Mouse (Mus musculus): ENCODE measurements around the gene Npm1.

Npm1 gene

DNA sequence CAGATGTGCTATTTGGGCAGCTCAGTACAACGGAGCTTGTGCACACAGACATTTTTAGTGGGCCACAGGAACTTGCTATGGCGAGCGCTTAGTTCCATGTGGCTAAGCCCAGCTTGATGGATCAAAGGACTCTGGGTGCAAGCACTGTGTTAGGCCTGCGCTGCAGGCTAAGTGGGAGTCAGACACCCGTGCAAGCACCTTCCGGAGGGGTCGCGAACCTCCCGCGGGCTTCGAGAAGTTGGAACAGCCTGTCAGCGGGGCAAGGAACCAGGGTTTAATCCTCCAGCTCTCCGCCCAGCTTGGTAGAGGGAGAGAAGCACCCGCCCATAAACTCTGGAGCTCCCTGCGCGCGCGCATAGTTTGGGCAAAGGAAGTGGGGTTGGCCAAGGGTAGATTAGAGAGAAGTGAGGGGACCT lies 17.7 kb upstream of the Npm1 start:
- DNase-seq (ENCODE audit: low spot score in 2 of 2): no peak

DNA sequence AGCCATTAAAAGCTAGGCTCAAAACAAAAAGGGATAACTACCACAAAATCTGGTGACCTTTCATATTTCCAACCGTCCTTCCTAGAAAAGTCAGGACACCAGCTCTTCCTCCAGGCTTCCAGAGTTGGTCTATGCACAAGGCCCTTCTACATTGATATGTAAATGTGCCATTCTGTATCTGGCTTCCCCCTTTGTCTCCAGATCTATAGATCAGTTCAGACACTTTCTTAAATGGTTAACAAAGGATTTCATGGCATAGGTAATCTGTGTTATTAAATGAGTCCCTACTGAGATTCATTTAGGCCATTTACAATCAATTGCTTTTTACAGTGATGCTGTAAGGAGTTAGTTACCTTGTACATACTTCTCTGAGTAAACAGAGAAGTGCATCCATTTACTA lies 16.8 kb upstream of the Npm1 start:
- DNase-seq (ENCODE audit: low spot score in 2 of 2): no peak

DNA sequence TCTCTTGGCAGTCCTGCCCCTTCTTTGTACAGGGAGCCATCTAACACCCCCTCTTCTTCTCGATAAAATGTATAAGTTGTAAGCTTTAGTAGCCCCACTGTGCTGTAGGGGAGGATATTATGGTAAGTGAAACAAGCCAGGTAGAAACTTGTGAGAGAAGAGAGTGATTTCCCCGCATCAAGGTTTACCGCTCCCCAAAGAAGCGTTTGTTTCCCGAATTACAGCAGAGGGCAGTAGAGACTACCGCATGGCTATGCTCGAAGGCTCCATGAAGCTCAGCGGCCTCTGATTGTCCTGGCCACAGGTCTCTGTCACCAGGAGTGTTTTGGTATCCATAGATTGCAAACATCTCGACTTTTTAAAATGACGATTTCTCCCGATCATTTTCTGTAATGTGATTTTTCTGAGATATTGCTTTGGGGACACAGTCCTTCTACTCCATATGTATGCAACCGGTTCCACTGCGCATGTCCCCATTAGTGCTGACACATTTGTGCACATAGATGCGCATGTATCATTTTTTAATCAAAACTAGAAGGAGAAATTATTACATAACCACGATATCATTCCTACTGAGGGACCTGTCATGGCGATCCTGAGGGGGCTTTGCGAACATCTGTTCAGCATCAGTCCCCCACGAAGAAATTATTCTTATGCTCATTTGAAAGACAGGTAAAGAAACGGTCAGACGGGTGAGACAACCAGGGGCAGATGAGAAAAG lies 13.7 kb upstream of the Npm1 start:
- no peak for DNase-seq (ENCODE audit: low spot score in 2 of 2)

DNA sequence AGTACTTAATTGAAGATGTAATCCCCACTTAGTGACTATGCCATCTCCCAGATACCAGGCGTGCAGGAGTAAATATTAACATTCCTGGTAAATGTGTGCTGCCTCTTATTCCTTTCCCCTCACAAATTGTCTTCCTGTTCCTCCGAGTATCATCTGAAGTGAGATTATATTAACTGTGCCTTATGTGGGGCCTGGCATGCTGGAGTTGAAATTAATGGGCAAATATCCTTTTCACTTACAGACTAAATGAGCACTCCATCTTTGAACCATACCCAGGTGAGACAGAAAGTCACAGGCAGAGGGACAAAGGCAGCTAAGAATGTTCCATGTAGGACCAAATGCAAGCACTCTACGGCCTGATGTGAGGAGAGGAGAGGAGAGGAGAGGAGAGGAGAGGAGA lies 12.8 kb upstream of the Npm1 start:
- DNase-seq (ENCODE audit: low spot score in 2 of 2): no peak

- DNase-seq (ENCODE audit: low spot score in 2 of 2): peak in 1 of 2 experiments; percentile 27
These were observed 7.5 kb upstream of the Npm1 start for GRCm38 (mm10) chr11:33170489-33170888.

DNA sequence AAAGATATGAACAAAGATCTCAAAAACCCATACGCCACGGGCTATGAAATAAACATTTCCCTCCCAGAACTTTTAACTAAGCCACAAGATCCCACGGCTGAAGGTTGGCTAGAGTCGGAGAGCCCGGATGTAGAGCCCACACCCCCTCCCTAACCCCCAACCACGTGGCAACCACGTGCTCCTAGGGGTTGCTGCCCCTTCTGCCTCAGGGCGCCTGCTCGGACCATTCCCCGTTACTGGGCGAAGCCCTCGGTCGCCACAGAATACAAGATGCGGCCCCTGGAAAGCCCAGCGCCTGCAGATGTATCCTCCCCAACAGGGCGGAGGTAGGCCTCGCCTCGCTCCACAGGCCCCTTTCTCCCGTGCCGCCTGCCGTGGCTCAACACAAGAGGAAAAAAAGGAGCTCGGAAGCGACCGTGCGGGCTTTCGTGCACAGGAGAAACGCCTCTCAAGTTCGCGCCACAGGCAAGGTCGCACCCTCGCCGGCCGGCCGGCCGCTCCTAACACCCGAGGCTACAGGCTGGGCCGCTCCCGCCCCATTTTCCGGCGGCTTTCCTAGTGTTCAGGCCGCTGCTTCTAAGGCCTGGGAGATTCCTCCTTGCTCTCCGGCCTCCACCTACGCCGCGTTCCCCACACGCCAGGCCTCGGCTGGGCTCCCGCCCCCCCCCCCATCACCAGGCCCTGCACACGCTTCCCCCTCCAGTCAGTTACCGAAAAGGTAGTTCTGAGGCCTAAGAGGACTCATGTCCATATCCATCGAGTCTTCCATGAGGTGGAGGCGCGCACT lies 602 bp downstream of the Npm1 start:
- peak; percentile 44 to 58 for DNase-seq (ENCODE audit: low spot score in 2 of 2)

- DNase-seq (ENCODE audit: low spot score in 2 of 2): no peak
These were observed 3.3 kb downstream of the Npm1 start for GRCm38 (mm10) chr11:33159741-33160140.

- no peak for DNase-seq (ENCODE audit: low spot score in 2 of 2)
These were observed 5.4 kb downstream of the Npm1 start for GRCm38 (mm10) chr11:33157453-33158196.

GRCm38 (mm10) chr11:33156436-33157015 lies 6.5 kb downstream of the Npm1 start:
- DNase-seq (ENCODE audit: low spot score in 2 of 2): no peak

DNA sequence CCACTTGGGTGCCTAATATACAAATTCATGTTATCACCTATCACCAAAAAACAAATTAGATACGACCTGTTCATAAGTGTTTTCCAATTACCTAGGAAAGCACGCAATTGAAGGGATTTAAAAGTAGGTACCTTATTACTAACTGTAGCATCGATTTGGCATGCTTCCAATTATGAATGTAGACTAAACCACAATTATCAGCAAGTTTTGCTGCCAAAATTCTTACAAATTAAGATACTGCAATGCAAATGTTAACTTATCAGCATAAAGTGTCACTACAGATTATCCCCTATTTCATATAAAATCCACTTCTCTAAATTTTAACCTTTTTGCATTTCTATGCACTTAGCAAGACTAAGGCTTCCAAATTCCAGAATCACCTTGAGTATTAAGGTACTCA lies 8.5 kb downstream of the Npm1 start:
- DNase-seq (ENCODE audit: low spot score in 2 of 2): no peak

GRCm38 (mm10) chr11:33152997-33153396 lies 10.0 kb downstream of the Npm1 start:
- no peak for DNase-seq (ENCODE audit: low spot score in 2 of 2)

DNA sequence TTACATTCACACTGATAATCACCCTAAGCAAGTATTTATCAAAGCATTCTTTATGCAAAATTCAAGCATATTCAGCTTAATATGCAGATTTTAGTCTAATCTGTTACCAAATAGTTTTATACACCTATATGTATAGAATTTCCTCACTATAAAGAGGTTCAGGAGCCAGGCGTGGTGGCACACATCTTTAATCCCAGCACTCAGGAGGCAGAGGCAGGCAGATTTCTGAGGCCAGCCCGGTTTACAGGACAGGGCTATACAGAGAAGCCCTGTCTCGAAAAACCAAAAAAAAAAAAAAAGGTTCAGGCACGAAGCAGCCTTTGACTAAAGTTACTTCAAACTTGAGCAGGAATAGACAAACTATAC lies 11.2 kb downstream of the Npm1 start:
- no peak for DNase-seq (ENCODE audit: low spot score in 2 of 2)

DNA sequence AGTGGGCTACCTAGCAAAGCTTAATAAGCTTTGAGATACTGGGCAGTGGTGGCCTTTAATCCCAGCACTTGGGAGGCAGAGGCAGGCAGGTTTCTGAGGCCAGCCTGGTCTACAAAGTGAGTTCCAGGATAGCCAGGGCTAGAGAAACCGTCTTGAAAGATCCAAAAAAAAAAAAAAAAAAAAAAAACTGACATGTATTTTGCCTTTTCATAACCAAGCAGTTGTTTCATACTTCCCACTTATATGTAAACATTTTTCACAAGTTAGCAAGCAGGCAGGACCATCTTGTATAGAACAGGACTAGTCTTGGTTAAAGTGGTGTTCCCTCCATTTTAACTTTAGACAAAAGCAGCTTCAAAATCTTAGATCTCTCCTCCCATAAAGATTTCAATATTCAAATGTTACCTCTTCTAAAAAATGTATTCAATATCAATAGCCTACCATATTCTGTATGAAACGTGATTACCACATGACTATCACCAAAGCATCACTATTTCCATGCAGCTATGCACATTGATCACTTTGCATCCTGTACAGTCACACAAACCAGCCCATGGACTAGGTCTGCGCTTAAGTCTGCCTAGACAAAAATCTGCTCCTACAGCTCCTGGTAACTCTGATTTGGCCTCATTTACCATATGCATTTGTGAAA lies 11.8 kb downstream of the Npm1 start:
- DNase-seq (ENCODE audit: low spot score in 2 of 2): no peak

DNA sequence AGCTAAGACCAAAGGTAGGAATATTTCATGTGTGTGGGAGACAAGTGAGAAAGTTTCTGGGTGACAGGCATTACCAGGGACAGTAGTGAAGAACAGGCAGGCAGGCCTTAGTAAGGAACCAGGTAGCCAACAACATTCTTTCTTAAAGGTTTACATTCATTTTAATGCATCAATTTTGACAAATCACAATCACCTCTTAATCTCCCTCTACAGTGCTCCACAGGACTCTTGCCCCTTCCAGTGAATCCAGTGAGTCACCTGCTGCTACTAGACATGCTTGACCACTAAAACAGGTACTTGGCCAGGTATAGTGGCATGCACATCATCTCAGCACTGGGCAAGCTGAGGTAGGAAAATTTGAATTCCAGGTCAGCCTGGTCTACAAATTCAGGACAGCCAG lies 12.6 kb downstream of the Npm1 start:
- DNase-seq (ENCODE audit: low spot score in 2 of 2): no peak

GRCm38 (mm10) chr11:33149453-33149852 lies 13.6 kb downstream of the Npm1 start:
- DNase-seq (ENCODE audit: low spot score in 2 of 2): no peak

DNA sequence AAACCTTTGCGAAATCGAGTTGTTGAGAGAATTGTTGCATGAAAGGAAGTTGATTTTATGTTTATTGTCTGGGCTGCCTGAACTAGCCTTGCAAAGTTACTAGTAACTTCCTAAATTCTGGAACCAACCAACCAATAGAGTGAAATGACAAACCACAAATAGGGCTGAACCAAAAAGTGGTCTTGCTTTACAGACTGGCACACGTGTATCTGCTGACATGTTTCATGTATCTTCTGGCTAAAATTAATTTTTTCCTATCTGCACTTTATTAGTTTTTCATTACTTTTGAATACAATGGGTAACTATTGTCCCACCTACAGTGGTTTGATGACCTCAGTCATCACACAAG lies 13.9 kb downstream of the Npm1 start:
- DNase-seq (ENCODE audit: low spot score in 2 of 2): no peak

GRCm38 (mm10) chr11:33148338-33149087 lies 14.5 kb downstream of the Npm1 start:
- DNase-seq (ENCODE audit: low spot score in 2 of 2): peak; percentile 55 to 61

DNA sequence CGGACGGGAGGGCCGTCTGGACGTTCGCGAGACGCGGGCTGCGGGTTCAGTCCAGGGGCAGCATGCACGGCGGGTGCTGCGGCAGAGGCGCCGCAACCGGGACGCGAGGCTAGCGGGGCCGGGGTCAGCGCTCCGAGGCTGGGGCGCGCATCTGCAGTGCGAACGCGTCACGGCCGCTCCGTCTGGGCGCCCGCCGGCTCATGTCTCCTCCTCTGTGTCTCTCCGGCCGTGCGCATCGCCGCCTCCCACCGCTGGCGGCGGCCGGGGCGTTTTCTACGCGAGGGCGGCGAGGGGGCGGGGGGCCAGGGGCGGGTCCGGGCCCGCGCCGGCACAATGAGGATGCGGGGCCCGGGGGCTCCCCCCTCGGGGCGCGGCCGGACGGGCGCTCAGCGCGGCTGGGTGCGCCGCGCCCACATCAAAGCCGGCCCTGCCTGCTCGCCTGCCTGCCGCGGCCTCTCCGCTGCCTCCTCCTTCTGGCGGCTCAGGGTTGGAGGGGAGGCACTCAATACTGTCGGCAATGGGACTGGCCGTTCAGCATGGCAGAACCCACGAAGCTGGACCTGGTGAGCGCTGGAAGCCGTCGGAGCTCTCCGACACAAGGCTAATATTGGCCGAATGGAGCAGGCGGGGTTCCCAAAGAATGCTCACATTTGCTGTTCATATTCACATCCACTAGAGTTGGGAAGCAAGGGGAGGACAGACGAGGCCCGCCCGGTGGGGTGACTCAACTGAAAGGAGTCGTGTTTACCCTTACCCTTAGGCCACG lies 15.3 kb downstream of the Npm1 start:
- DNase-seq (ENCODE audit: low spot score in 2 of 2): peak; percentile 17 to 35

DNA sequence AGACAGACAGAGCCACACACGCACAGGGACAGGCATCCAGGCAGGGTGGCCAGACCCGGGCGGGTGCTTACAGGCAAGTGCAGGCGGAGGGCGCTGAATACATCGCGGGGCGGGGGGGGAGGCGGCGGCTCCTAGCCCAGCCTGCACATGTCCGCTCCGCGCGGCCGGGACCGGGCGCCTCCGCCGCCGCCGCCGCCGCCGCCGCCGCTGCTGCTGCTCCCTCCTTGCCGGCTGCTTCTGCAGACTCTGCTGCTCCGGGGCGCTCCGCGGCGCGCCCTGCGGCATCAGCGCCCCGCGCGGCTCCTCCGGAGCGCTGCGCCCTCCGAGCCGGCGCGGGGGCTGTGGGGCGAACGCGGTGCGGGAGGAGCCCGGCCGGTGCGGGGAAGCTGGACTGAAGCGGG lies 15.8 kb downstream of the Npm1 start, which contains the start of gene Fgf18:
Gene Fgf18, minus strand, starts transcription at position 230 of the 401 bp plus-strand sequence.
- peak in 1 of 2 experiments; percentile 40 for DNase-seq (ENCODE audit: low spot score in 2 of 2)

DNA sequence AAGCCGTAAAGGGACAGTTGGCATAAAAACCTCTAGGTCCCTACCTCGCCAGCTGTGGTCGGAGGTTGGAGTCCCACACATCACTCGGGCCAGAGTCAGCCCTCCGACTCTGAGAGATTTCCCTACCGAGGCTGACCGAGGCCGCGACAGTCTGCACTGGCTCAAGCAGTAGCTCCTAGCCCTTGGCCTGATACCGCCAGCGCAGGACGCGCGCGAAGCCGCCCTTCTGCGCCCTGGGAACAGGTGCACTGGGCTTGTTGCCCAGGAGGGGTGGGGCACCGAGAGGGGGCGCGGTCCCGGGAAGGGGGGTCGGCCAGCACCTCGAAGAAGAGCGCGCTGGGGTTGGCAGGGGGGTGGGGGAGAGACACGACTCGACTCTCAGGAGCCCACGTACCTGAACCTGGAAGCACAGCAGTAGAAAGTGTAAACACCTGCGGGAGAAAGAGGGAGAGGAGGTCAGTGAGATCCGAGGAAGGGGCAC lies 16.3 kb downstream of the Npm1 start:
- DNase-seq (ENCODE audit: low spot score in 2 of 2): peak in 1 of 2 experiments; percentile 26

Data from urinary bladder, adult 18-20 months (tissue).